Mouse (Mus musculus) E14TG2a.4 (cell line): ENCODE results near the gene Pcsk5.

Source experiments
- CTCF ChIP-seq: conservative IDR thresholded peaks from 2 replicates; pipeline ENCODE4 v1.5.1; 2014; ENCODE audit warnings: low read length
- NANOG ChIP-seq: IDR thresholded peaks from 2 replicates; pipeline ENCODE4 v1.6.1; 2014; ENCODE audit warnings: borderline replicate concordance, low read length, mixed read lengths
- POU5F1 ChIP-seq: IDR thresholded peaks from 2 replicates; pipeline ENCODE4 v1.6.1; 2014; ENCODE audit warnings: low read length, borderline replicate concordance

DNA sequence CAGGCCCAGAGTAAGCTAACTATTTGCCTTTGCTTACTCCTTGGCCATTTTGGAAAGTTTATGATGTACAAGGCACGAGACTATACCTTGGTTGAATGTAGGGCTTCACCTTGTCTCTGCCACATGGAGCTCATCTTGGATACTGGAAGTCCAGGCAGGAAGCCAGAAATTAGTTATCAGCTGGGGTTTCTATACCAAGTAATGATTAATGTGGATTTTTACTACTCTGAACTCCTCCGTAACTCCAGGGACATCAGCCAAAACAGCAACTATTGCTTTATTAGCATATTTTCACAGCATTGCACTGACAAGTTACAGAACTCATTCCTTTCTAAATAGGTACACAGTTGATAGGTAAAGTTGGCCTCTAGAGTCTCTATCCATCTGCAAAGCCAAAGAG is 54.2 kb downstream of the Pcsk5 start:
- TF ChIP-seq CTCF = no peak
- no peak for TF ChIP-seq NANOG
- no peak for TF ChIP-seq POU5F1
